Mouse (Mus musculus) forebrain, embryonic 10.5 days (tissue): ENCODE measurements around the gene Ttll2. TPM values are rescaled to one million over a fixed set of nuclear protein-coding genes. Genes with fewer than 3 reads are reported as not detected.
"Not testable (repeated sequence)": the region's sequence is repeated elsewhere in the genome, so short reads cannot be mapped to it uniquely, and the experiment has no call there.

ENCODE experiments used
- DNase-seq: peaks from one replicate; pipeline ENCODE4 v3.0.0-alpha.2; 2017; ENCODE audit warnings: low spot score; ENCODE audit errors: extremely low spot score
- H3K27ac ChIP-seq: fragments of 300-500 bp; sonication (generic); 2 replicates; pipeline ENCODE4 v1.5.1; 2016; ENCODE audit warnings: mild to moderate bottlenecking
- H3K27me3 ChIP-seq: fragments of 300-500 bp; sonication (generic); 2 replicates; pipeline ENCODE4 v1.6.1; 2016; ENCODE audit warnings: mild to moderate bottlenecking; ENCODE audit not compliant: poor library complexity, severe bottlenecking
- H3K36me3 ChIP-seq: fragments of 300-500 bp; sonication (generic); replicated peaks from 2 replicates; pipeline ENCODE4 v1.6.1; 2016; ENCODE audit warnings: mild to moderate bottlenecking, moderate library complexity
- H3K4me1 ChIP-seq: fragments of 300-500 bp; sonication (generic); 2 replicates; pipeline ENCODE4 v1.6.1; 2016
- H3K4me3 ChIP-seq: fragments of 300-500 bp; sonication (generic); 2 replicates; pipeline ENCODE4 v1.5.1; 2016; ENCODE audit warnings: mild to moderate bottlenecking, moderate library complexity
- H3K9me3 ChIP-seq: fragments of 300-500 bp; sonication (generic); 2 replicates; pipeline ENCODE4 v1.6.1; 2016; ENCODE audit warnings: mild to moderate bottlenecking, moderate library complexity
- WGBS: fragments of 180-500 bp; shearing (Covaris S2); methylation state at CpG from one replicate; pipeline ENCODE4 v1.1.7; 2016; 5-methylcytosine and 5-hydroxymethylcytosine counted together
- polyA plus RNA-seq: library from polyadenylated mRNA; unstranded; fragments of >200 nt; fragmentation: Nextera tagmentation; extraction: Ambion mirVana; gene quantifications from 2 replicates; pipeline ENCODE4 v1.2.1, GENCODE M21; 2016

Ttll2 gene
- not detected in 2 replicates for polyA plus RNA-seq

DNA sequence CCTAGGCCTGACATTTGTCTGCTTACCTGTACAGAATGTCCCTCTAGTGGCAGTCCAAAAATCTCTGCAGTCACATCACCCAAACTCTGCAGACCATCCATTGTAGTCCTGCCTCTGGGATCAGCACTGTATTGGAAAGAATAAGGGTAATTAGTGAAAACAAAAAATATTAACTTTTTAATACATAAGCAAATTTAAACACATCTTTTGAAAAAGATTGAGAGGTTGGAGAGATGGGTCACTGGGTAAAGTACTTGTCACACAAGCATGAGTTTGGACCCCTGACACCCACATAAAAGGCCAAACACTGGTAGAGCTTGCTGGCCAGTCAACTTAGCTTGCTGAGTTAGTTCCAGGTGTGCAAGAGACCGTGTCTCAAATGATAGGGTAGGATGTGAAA, at the start of gene Ttll2:
Ttll2 (minus strand) TSS at position 101 of the 400 bp plus-strand sequence.
- 91% methylated on average over 1 of the region's 1 CpGs for WGBS
- H3K4me3 ChIP-seq: not testable (repeated sequence)

DNA sequence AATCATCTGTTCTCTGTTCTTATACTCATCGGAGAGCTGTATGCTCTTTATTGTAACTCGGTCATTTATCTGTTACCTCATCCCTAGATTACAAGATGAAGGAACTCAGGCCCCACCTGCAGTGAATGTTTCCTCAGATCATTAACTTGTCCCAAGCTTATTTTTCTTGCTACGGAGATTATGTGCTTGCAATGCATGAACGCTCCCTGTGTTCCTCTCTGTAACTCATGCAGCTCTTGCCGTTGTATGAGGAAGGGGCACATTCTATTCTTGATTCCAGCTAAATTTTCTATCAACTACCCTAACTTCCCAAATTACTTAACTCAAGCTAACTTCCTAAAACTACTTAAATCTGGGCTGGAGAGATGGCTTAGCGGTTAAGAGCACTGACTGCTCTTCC, 47.3 kb upstream of the Ttll2 start:
- H3K36me3 ChIP-seq, DNase-seq, H3K27me3 ChIP-seq, H3K4me1 ChIP-seq, H3K4me3 ChIP-seq, H3K27ac ChIP-seq, H3K9me3 ChIP-seq: not testable (repeated sequence)
- WGBS: 85% methylated on average over 6 of the region's 6 CpGs

More for the DNA sequence above, at the start of gene Ttll2:
- H3K9me3 ChIP-seq, H3K4me1 ChIP-seq, H3K27me3 ChIP-seq, DNase-seq, H3K36me3 ChIP-seq, H3K27ac ChIP-seq: not testable (repeated sequence)

DNA sequence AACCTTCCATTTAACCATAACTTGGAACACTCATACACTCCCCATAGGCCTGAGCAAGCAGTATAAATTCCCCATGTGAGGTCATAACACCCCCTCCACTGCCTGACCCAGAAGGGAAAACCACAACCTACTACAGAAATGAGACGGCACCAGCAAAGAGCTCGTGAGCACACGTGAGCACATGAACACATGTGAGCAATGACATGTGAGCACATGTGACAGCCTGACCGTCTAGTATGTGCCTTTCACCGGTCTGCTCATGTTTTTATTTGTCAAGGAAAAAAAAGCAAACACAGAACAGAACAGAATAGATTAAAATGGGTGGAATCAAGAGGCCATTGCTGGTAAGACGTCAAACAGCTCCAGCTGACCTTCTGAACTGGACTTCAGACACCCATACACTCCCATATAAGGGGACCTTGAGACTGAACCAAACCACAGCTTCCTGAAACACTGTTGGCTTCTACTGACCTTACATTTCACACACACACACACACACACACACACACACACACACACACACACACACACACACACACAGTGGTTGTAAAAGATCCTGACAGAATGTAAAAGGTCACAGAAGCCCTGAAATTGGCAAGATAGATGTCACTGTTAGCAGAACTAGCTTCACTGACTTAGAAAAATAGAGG, 45.8 kb upstream of the Ttll2 start:
- H3K36me3 ChIP-seq, H3K27me3 ChIP-seq, H3K27ac ChIP-seq, H3K4me1 ChIP-seq, H3K4me3 ChIP-seq, H3K9me3 ChIP-seq, DNase-seq: not testable (repeated sequence)
- WGBS: 95% methylated on average over 6 of the region's 6 CpGs

DNA sequence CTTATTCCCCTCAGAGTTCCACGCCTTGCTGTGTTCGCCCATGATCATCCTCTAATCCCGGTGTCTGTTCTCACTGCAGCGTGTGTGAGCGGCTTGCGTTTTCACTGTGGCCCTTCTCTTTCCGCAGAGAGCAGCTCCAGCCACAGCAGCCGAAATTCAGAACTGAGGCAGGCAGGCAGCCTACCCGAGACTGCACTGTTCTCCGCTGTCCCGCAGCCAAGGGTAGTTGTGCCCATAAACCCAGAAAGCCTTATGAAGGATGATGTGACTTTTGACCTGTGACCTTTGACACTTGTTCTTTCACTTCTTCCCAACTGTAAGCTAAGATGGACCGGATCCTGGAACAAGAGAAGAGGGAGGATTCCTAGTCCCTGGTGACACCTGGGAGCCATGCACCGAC, 44.6 kb upstream of the Ttll2 start:
- H3K4me1 ChIP-seq, H3K36me3 ChIP-seq, H3K27ac ChIP-seq, DNase-seq, H3K4me3 ChIP-seq, H3K9me3 ChIP-seq, H3K27me3 ChIP-seq: not testable (repeated sequence)
- WGBS: 91% methylated on average over 13 of the region's 13 CpGs

DNA sequence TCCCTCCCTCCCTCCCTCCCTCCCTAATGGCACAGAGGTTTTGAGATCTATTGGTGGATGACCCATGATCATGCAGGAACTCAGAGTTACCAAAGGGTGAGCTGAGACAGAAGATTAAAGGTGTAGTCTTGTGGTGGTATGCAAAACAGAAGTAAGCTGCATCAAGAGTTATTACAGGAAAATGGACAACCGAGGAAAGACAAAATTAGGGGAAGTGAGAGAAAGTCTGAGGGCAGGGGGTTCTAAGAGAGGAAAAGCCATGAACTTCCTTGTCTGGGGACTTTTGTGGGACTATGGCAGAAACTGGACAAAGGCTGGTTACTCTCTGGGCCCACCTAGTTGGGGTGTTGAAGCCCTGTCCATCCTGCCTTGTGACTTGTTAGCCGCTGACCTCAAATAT, 43.8 kb upstream of the Ttll2 start:
- not testable (repeated sequence) for H3K27ac ChIP-seq, DNase-seq, H3K36me3 ChIP-seq, H3K27me3 ChIP-seq, H3K4me1 ChIP-seq, H3K4me3 ChIP-seq, H3K9me3 ChIP-seq
- WGBS: no CpG with 5 or more reads among the region's 2 CpGs

DNA sequence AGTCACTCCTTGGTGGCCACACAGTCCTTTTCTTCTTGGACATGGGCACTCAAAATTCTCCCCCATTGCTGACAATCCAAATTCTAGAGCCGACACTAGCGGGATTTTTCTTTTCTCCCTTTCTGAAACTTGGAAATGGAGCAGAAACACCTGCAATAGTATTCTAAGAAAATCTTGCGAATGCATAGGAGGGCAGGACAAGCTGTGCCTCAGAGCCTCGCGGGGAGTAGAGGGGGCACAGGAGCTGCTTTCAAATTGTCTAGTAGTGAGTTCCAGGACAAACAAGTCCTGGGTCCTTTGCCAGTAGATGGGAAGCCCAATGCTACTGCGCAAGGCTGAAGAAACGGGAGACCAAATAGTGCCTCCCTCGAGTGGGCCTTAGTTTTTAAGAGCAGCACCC, 43.2 kb upstream of the Ttll2 start:
- H3K27me3 ChIP-seq, H3K27ac ChIP-seq, DNase-seq, H3K9me3 ChIP-seq, H3K36me3 ChIP-seq, H3K4me3 ChIP-seq, H3K4me1 ChIP-seq: not testable (repeated sequence)
- 95% methylated on average over 8 of the region's 8 CpGs for WGBS

DNA sequence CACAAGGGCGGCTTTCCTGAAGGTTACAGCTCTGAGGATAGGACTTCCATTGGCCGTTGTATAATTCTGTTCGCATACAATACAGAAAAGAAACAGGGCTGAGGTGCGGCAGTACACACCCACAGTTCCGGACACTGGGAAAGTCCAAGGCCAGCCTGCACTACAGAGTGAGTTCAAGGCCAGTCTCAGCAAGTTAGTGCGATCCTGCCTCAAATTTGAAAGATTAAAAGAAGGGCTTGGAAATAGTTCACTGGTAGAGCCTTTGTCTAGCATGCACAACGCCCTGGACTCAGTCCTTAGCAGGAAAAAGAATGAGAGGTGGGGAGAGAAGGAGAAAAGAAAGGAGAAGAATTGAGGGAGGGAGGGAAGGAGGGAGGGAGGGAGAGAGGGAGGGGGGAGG, 42.6 kb upstream of the Ttll2 start:
- WGBS: 89% methylated on average over 7 of the region's 7 CpGs
- H3K36me3 ChIP-seq, H3K4me1 ChIP-seq, DNase-seq, H3K9me3 ChIP-seq, H3K27ac ChIP-seq, H3K4me3 ChIP-seq, H3K27me3 ChIP-seq: not testable (repeated sequence)

DNA sequence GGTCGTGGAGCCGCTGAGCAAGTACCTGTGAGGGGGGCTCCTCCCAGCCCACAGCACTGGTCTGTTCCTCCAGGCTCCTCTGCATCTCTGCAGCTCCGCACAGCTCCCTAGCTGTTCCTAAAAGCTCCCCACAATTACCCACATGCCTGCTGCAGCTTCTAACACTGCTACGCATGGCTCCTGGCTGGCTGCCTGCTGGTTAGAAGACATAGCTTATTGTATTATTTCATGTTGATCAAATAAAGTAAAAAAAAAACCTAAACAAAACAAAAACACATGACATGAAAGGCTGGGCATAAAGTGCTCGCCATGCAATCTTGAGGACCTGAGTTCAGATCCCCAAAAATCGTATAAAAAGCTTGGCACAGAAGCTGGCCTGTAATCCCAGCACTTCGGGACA, 37.4 kb upstream of the Ttll2 start:
- DNase-seq, H3K27me3 ChIP-seq, H3K9me3 ChIP-seq, H3K27ac ChIP-seq, H3K4me3 ChIP-seq, H3K36me3 ChIP-seq, H3K4me1 ChIP-seq: not testable (repeated sequence)
- WGBS: 81% methylated on average over 7 of the region's 7 CpGs

DNA sequence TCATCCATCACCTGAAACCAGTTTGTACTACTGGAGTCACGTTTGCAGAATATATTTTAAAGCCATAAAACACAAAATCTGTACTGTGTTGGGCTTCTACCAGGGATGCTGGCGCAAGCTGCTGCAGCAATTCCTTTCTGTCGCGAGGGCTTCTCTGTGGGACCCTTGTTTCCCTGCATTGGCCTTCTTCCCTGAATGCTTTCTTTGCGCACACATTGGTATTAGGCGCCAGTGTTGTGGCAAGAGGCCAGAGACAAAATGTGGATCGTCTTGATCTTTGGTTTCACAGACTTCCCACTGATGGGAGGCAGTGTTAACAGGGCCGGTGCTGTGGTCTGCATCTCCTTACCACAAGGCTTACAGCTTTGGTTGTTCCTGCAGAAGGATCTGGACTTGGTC, 36.5 kb upstream of the Ttll2 start:
- not testable (repeated sequence) for H3K4me1 ChIP-seq, H3K27ac ChIP-seq, H3K4me3 ChIP-seq, H3K9me3 ChIP-seq, H3K36me3 ChIP-seq, DNase-seq, H3K27me3 ChIP-seq
- WGBS: 85% methylated on average over 8 of the region's 8 CpGs

DNA sequence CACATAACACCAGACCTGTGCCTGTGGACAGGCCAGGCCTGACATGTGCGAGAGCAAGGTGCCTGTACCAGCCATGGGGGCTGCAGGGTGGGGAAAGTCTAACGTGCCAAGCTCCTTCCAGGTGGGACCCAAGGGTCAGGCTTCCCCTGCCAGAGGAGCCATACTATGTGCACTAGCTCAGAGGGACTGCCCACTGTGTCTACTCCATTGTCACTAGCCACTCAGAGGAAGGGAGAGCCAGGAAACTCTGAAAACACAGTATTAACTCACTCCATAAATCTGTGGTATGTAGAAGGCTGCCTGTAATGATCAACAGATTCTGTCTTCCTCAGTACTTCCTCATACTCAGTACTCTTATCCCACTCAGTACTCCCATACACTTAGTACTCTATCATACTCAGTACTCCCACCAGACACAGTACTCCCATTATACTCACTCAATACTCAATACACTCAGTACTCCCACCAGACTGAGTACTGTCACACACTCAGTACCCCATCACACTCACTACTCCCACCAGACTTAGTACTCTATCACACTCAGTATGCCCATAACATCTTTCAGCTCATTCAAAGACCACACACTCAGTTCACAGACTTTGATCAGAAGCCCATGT, 36.0 kb upstream of the Ttll2 start:
- DNase-seq, H3K36me3 ChIP-seq, H3K9me3 ChIP-seq, H3K27me3 ChIP-seq, H3K27ac ChIP-seq, H3K4me3 ChIP-seq, H3K4me1 ChIP-seq: not testable (repeated sequence)
- no CpG with 5 or more reads among the region's 2 CpGs for WGBS

DNA sequence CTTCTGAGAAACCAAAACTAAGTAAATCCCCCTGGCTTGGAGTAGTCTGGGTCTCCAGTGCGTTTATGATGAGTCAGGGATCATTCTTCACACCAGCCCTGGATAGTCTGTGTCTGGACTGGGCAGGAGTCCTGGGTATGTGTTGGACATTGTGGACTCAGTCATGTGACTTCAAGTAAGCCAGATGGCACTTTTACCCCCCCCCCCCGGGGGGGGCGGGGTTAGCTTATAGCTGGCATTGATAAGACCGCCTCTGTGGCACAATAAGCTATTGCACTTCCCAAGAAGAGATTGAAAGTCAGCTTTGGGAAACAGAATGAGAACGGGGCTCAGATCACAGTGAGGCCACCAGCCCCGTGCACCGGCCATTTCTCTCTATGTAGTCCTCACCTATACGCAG, 33.5 kb upstream of the Ttll2 start:
- H3K27ac ChIP-seq, H3K27me3 ChIP-seq, H3K4me3 ChIP-seq, H3K4me1 ChIP-seq, H3K36me3 ChIP-seq, DNase-seq, H3K9me3 ChIP-seq: not testable (repeated sequence)
- WGBS: 79% methylated on average over 8 of the region's 8 CpGs

DNA sequence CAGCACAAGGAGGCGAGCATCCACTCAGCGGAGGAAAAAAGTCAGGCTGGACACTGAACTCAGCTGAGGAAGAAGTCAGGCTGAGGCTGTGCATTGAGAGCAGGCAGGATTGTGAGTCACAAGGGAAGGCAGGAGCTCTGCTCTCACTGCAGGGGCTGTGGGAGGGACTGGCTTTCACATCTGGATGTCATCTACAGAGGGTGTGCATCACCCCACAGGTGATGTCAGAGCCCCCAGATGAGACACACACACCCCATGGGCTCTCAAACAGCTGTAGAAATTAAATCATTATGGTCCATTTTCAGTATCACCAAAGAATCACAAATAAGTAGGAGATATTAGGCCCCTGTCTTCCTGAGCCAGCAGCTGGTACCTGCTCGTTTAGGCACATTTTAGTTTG, 32.9 kb upstream of the Ttll2 start, which contains the start of gene Unc93a2:
Unc93a2 (minus strand) TSS at position 101 of the 400 bp plus-strand sequence.
- not testable (repeated sequence) for H3K9me3 ChIP-seq, DNase-seq, H3K4me1 ChIP-seq, H3K36me3 ChIP-seq, H3K27me3 ChIP-seq, H3K27ac ChIP-seq, H3K4me3 ChIP-seq
- 87% methylated on average over 3 of the region's 3 CpGs for WGBS

DNA sequence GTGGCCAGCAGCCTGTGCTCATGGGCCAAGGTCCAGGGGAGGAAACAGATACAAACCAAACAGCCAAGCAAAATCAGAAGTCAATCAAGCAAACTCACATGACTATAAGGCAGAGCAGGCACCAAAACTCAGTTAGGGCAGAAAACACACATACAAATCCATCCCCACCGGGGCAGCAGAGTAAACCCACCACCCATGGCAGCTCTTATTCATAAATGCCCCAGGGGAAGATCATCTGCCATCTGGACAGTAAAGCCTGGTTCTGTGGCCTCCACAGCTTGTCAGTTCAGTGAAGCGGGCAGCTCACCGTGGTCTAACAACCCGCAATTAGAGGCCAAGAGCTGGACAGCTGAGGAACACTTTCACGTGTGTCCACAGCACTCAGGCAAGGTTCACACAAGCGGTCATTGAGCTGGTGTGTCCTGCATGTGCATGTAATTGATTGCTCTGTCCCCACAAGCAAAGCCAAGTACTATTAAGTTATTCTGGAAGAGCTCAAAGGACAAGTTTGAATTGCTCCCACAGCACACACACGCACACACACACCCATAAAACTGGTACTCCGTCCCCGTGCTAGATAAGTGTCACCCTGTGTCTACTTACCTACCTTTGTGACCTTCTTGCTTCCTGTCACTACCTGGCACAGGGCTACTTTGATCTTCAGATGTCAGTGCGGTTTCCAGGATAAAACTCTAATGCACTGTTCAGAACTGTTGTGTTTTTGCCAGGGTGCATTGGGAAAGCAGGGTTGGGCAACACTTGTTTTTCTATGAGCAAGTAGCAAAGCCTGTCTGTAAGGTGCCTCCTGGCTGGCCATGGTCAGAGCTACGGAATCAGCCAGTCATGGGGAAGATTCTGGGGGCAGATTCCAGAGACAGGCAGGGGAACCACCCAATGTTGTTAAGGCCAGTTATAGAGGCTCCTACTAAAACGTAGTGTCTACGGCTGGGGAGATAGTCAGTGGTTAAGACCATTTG, 31.0 kb upstream of the Ttll2 start:
- not testable (repeated sequence) for H3K4me3 ChIP-seq, H3K36me3 ChIP-seq, H3K27ac ChIP-seq, DNase-seq, H3K27me3 ChIP-seq, H3K9me3 ChIP-seq, H3K4me1 ChIP-seq
- WGBS: 88% methylated on average over 12 of the region's 13 CpGs
